Mouse (Mus musculus) T-cell, adult 2 months (primary cell): Measurements from ENCODE around the gene Minpp1.

Experiments
- DNase-seq: peaks from one replicate; pipeline ENCODE4 v3.0.0; 2022; ENCODE audit warnings: low spot score

Minpp1 gene

GRCm38 (mm10) chr19:32489166-32489895 lies 3.8 kb downstream of the Minpp1 start:
- no peak for DNase-seq

- DNase-seq = no peak
Measured at GRCm38 (mm10) chr19:32490976-32491375, 5.4 kb downstream of the Minpp1 start.

GRCm38 (mm10) chr19:32492339-32492738 lies 6.8 kb downstream of the Minpp1 start:
- no peak for DNase-seq

- no peak for DNase-seq
Measured at GRCm38 (mm10) chr19:32492981-32493380, 7.4 kb downstream of the Minpp1 start.

GRCm38 (mm10) chr19:32493471-32493870 lies 7.9 kb downstream of the Minpp1 start:
- no peak for DNase-seq

GRCm38 (mm10) chr19:32494611-32495010 lies 9.0 kb downstream of the Minpp1 start:
- DNase-seq = no peak

GRCm38 (mm10) chr19:32495034-32495433 lies 9.5 kb downstream of the Minpp1 start:
- no peak for DNase-seq

- DNase-seq = no peak
Measured at GRCm38 (mm10) chr19:32497411-32497810, 11.8 kb downstream of the Minpp1 start.

- DNase-seq = no peak
Measured at GRCm38 (mm10) chr19:32498002-32498401, 12.4 kb downstream of the Minpp1 start.

- no peak for DNase-seq
Measured at GRCm38 (mm10) chr19:32501414-32501813, 15.8 kb downstream of the Minpp1 start.

- no peak for DNase-seq
Measured at GRCm38 (mm10) chr19:32506081-32506480, 20.5 kb downstream of the Minpp1 start.

GRCm38 (mm10) chr19:32506514-32506913 lies 20.9 kb downstream of the Minpp1 start:
- no peak for DNase-seq

GRCm38 (mm10) chr19:32507100-32507499 lies 21.5 kb downstream of the Minpp1 start:
- no peak for DNase-seq

GRCm38 (mm10) chr19:32507526-32507925 lies 22.0 kb downstream of the Minpp1 start:
- DNase-seq = no peak

GRCm38 (mm10) chr19:32510267-32510666 lies 24.7 kb downstream of the Minpp1 start:
- DNase-seq = no peak

GRCm38 (mm10) chr19:32510962-32511361 lies 25.4 kb downstream of the Minpp1 start:
- DNase-seq = no peak

GRCm38 (mm10) chr19:32512518-32512917 lies 26.9 kb downstream of the Minpp1 start:
- no peak for DNase-seq

- DNase-seq = no peak
Measured at GRCm38 (mm10) chr19:32516575-32516974, 31.0 kb downstream of the Minpp1 start.

GRCm38 (mm10) chr19:32521446-32521845 lies 35.9 kb downstream of the Minpp1 start:
- no peak for DNase-seq

GRCm38 (mm10) chr19:32522247-32522646 lies 36.7 kb downstream of the Minpp1 start:
- no peak for DNase-seq

- DNase-seq = no peak
Measured at GRCm38 (mm10) chr19:32522753-32523307, 37.3 kb downstream of the Minpp1 start.

- no peak for DNase-seq
Measured at GRCm38 (mm10) chr19:32523769-32524515, 38.4 kb downstream of the Minpp1 start.

GRCm38 (mm10) chr19:32524516-32524860 lies 38.9 kb downstream of the Minpp1 start:
- no peak for DNase-seq
